Mouse (Mus musculus): ENCODE results near the gene Map3k14.

DNA sequence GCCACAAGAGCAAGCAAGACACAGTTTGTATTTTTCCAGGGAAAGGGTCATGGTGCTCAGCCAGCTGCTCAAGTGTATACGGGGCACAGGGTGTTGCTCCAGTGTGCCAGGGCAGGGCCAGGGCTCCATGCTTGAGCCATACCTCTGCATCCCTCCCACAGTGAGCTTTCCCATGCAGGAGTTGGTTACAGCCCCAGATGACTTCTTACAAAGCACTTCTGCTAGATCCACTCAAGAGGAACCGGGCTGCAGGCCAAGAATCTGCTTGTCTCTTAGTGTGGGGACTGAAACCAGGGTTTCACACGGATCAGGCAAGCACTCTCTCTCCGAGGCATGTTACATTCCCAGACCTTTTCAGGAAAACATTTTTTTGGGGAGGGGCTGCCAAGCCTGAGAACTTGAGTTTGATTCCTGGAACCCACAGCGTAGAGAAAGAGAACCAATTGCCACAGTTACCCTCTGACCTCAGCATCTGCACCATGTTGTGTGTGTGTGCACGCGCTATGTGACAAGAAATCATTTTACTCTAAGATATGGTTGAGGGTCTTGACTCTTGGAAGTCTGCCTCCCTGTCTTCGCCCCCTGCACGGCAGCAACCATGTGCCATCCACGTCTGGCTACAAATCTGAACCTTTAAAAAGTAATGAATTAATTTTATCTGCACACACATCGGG is 19.6 kb downstream of the Map3k14 start:
- no peak for TF ChIP-seq CTCF (IDR thresholded peaks at IDR 0.05; ENCODE audit: low read depth)
- no peak for TF ChIP-seq EP300 (IDR thresholded peaks at IDR 0.05; ENCODE audit: low read depth)
